Mouse (Mus musculus) bone marrow macrophage, adult 2 months (primary cell): ENCODE results near the gene Ada.

Source experiments
- CTCF ChIP-seq: IDR thresholded peaks from 2 replicates; pipeline ENCODE4 v1.5.1; 2012; ENCODE audit warnings: low read depth, mild to moderate bottlenecking, low read length, moderate library complexity
- POLR2A ChIP-seq: IDR thresholded peaks from 2 replicates; pipeline ENCODE4 v1.6.1; 2012; ENCODE audit warnings: mild to moderate bottlenecking, low read depth, low read length, borderline replicate concordance

DNA sequence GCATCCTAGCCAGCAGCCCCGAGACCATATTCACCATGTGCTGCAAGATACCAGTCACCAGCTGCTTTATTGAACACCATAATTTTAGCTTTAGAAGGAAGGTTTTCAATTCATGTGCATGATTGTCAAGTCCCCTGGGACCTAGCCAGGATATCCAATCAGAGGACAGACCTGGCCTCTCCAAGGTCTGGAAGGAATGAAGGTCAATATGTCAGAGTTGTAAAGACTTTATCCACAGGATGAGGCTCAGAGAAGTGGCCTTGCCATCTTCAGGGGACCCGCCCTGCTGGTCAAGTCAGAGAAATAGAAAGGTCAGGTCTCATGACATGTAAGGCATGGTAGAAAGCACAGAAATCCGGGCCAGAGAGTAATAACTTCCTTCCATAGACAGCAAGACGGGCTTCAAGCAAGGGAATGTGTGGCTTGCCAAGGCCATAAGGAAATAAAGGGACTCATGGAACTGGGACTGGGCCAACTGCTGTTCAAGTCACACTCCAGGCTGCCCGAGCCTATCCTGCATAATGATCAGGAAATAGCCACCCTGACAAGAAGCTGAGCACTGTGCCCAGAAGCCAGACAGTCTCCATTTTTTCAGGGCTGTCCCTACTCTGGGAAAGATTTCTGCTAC is 23.2 kb downstream of the Ada start:
- TF ChIP-seq POLR2A (no peak), CTCF (no peak)
